Mouse (Mus musculus) ES-E14 (cell line): ENCODE measurements around the gene Fignl1. TPM values are rescaled to one million over a fixed set of nuclear protein-coding genes. Genes with fewer than 3 reads are reported as not detected.

ENCODE experiments used
- DNase-seq: peaks from one replicate; pipeline ENCODE4 v3.0.0-alpha.2; 2013; ENCODE audit warnings: low read depth, low spot score
- H3K27ac ChIP-seq: 2 replicates; pipeline ENCODE4 v1.5.1; 2012; ENCODE audit warnings: low read depth, mild to moderate bottlenecking, low read length, moderate library complexity, mixed read lengths; ENCODE audit not compliant: poor library complexity, insufficient read depth, severe bottlenecking
- H3K36me3 ChIP-seq: 2 replicates; pipeline ENCODE4 v1.6.1; 2012; ENCODE audit warnings: mild to moderate bottlenecking, low read length, moderate library complexity, mixed read lengths; ENCODE audit not compliant: control insufficient read depth, poor library complexity, insufficient read depth, severe bottlenecking
- H3K4me1 ChIP-seq, 2 experiments: fragments of 150-350 bp in 1 of 2; sonication (generic) in 1 of 2; 2 replicates each; pipeline ENCODE4 v1.6.1; 2012; ENCODE audit warnings: low read length in 2 of 2, mild to moderate bottlenecking in 1 of 2, mixed read lengths in 1 of 2; ENCODE audit not compliant: control insufficient read depth in 2 of 2, insufficient read depth in 2 of 2, poor library complexity in 1 of 2
- H3K4me3 ChIP-seq, 2 experiments: fragments of 150-350 bp in 1 of 2; sonication (generic) in 1 of 2; 2 replicates each; pipeline ENCODE4 v1.5.1; 2012; ENCODE audit warnings: low read length in 2 of 2, low read depth in 1 of 2, mild to moderate bottlenecking in 1 of 2, mixed read lengths in 1 of 2; ENCODE audit not compliant: insufficient read depth in 1 of 2, poor library complexity in 1 of 2, severe bottlenecking in 1 of 2
- H3K9ac ChIP-seq: 2 replicates; pipeline ENCODE4 v1.6.1; 2012; ENCODE audit warnings: low read depth, mild to moderate bottlenecking, low read length, mixed read lengths; ENCODE audit not compliant: poor library complexity, insufficient read depth, severe bottlenecking
- H3K9me3 ChIP-seq: fragments of 150-350 bp; sonication (generic); 2 replicates; pipeline ENCODE4 v1.6.1; 2012; ENCODE audit warnings: low read depth, mild to moderate bottlenecking, low read length; ENCODE audit not compliant: control insufficient read depth, insufficient read depth
- CHD2 ChIP-seq: IDR thresholded peaks from 2 replicates; pipeline ENCODE4 v1.6.1; 2014; ENCODE audit warnings: mild to moderate bottlenecking, low read depth, low read length, inconsistent platforms
- HCFC1 ChIP-seq: IDR thresholded peaks from 2 replicates; pipeline ENCODE4 v1.6.1; 2012; ENCODE audit warnings: low read length, inconsistent platforms, borderline replicate concordance; ENCODE audit not compliant: insufficient read depth
- MAFK ChIP-seq: IDR thresholded peaks from 2 replicates; pipeline ENCODE4 v1.6.1; 2014; ENCODE audit warnings: mild to moderate bottlenecking, low read depth, low read length, inconsistent platforms; ENCODE audit not compliant: insufficient read depth
- ZC3H11A ChIP-seq: IDR thresholded peaks from 2 replicates; pipeline ENCODE4 v1.6.1; 2012; ENCODE audit warnings: low read depth, mild to moderate bottlenecking, inconsistent platforms, low read length, borderline replicate concordance
- ZNF384 ChIP-seq: IDR thresholded peaks from 2 replicates; pipeline ENCODE4 v1.6.1; 2012; ENCODE audit warnings: low read depth, low read length, inconsistent platforms
- in situ Hi-C, 2 experiments: fragments of 600-800 bp; cut with MboI; formaldehyde crosslinking; loops; one replicate each; pipeline ENCODE4 v1.15.1; 2025; ENCODE audit warnings: low sequenced_read_pairs in 2 of 2, inconsistent platforms in 1 of 2; ENCODE audit not compliant: unreplicated experiment in 2 of 2
- total RNA-seq: library from RNA; depleted of rRNA; stranded (reverse); fragments of 300-350 nt; gene quantifications from 2 replicates; pipeline ENCODE4 v1.2.3, GENCODE M21; 2012

Fignl1 gene
- total RNA-seq, 1 experiment = 49.6 TPM

DNA sequence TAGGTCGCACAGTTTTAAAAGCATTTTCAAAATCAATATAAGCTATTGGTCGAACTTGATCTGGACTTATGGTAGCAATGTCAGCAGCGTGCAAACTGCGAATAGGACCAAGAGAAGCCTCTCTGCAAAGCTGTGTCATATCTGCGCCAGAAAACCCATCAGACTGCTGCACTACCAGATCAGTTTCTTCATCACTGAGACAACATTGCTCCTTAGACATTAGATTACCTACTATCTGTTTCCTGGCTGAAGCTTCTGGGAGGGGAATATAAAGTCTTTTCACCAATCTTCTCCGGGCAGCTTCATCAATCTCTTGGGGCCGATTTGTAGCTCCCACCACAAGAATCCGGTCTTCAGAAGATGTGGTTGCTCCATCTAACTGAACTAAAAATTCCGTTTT is 7.7 kb downstream of the Fignl1 start:
- DNase-seq = no peak
- H3K27ac ChIP-seq = no peak overlapping the region
- no peak overlapping the region for H3K9ac ChIP-seq
- TF ChIP-seq CHD2 (no peak), MAFK (no peak), ZNF384 (no peak), ZC3H11A (no peak), HCFC1 (no peak)
- H3K4me1 ChIP-seq = no peaks in the 10 kb centered on the region
- in situ Hi-C loops = no loop called here
- H3K4me3 ChIP-seq = no peak overlapping the region
- no peaks in the 10 kb centered on the region for H3K9me3 ChIP-seq
- peaks cover 37% of the 10 kb centered on the region for H3K36me3 ChIP-seq

DNA sequence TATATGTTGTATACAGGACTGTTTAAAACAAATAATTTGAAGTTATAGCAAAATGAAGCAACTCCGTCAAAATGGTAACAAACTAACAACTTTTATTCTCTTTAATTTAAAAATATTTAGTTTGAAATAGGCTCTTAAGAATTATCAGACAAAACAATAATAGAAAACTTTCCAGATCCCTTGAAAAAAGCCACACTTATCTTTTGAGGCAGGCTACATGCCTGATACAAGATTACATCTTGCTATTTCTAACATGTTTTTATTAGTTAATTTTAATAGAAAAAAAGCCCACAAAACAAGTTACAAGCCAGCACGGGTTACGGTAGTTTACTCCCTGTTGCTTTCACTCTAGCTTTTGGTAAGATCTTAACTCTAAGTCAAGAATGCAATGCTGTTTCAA is 8.5 kb downstream of the Fignl1 start:
- in situ Hi-C loops = no loop called here
- H3K4me3 ChIP-seq = no peak overlapping the region
- DNase-seq = no peak
- no peak for TF ChIP-seq ZNF384
- no peak for TF ChIP-seq HCFC1
- no peak for TF ChIP-seq ZC3H11A
- no peaks in the 10 kb centered on the region for H3K9me3 ChIP-seq
- no peaks in the 10 kb centered on the region for H3K4me1 ChIP-seq
- H3K9ac ChIP-seq = no peak overlapping the region
- no peak overlapping the region for H3K27ac ChIP-seq
- peaks cover 33% of the 10 kb centered on the region for H3K36me3 ChIP-seq

DNA sequence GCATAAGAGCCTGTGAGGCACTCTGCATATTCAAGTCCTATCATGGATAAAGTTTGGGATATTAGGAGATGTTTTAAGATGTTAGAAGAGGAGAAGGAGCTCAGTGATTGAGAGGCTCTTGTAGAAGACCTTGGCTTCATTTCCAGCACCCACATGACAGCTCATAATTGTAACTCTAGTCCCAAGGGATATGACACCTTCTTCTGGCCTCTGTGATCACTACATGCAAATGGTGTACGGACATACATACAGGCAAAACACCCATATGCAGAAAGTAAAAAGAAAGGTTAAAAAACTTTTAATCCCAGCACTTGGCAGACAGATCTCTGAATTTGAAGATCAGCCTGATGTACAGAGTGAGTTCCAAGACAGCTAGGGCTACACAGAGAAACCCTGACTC is 10.1 kb downstream of the Fignl1 start:
- H3K4me3 ChIP-seq = no peak overlapping the region
- no peaks in the 10 kb centered on the region for H3K9me3 ChIP-seq

GRCm38 (mm10) chr11:11794626-11795025 is 14.1 kb downstream of the Fignl1 start:
- no peaks in the 10 kb centered on the region for H3K9me3 ChIP-seq
- TF ChIP-seq ZNF384 (no peak), ZC3H11A (no peak), MAFK (no peak), CHD2 (no peak), HCFC1 (no peak)
- no peaks in the 10 kb centered on the region for H3K4me1 ChIP-seq
- in situ Hi-C loops = no loop called here
- no peak overlapping the region for H3K27ac ChIP-seq
- no peak overlapping the region for H3K9ac ChIP-seq
- no peak overlapping the region for H3K4me3 ChIP-seq
- H3K36me3 ChIP-seq = peaks cover 2% of the 10 kb centered on the region; the same call in 1 of the 2 replicates
- DNase-seq = no peak

More for the DNA sequence above, 10.1 kb downstream of the Fignl1 start:
- DNase-seq = no peak
- H3K9ac ChIP-seq = no peak overlapping the region
- in situ Hi-C loops = no loop called here
- H3K27ac ChIP-seq = no peak overlapping the region
- no peaks in the 10 kb centered on the region for H3K4me1 ChIP-seq
- TF ChIP-seq MAFK (no peak), ZC3H11A (no peak), ZNF384 (no peak), CHD2 (no peak), HCFC1 (no peak)
- H3K36me3 ChIP-seq = peaks cover 26% of the 10 kb centered on the region

DNA sequence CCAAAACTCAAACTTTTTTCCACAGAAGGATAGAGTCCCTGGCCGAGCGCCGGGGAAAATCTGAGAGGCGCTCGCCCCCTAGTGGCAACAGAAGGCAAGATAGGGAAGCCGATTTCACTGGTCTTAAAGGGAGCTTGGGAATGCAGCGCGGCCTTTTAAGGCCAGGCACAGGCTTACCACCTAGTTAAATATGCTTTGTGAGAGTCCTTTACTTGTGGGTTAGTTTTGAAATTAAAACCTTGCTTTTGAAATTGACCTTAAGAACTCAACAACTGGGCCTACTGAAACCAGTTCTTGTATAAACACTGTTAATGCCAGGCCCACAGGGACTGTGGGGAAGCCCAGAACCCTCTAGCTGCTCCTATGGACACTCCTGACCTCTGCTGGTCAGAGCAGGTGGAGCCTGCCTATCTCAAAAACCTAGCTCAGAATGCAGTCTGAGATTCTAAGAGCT is 20.2 kb downstream of the Fignl1 start:
- no peaks in the 10 kb centered on the region for H3K4me1 ChIP-seq

More for the DNA sequence above, 20.2 kb downstream of the Fignl1 start:
- no peaks in the 10 kb centered on the region for H3K36me3 ChIP-seq
- no peaks in the 10 kb centered on the region for H3K9me3 ChIP-seq
- peak; percentile 76 for DNase-seq
- in situ Hi-C loops = no loop called here
- H3K27ac ChIP-seq = no peak overlapping the region
- H3K4me3 ChIP-seq = no peak overlapping the region
- no peak for TF ChIP-seq HCFC1
- no peak for TF ChIP-seq ZNF384
- peak; percentile 62; the same call in 1 of the 2 replicates for TF ChIP-seq ZC3H11A
- TF ChIP-seq MAFK = no peak
- TF ChIP-seq CHD2 = no peak
- H3K9ac ChIP-seq = no peak overlapping the region
